Mouse (Mus musculus) A20 (cell line): ENCODE data around the gene Nfix.

Source experiments
- DNase-seq: peaks from one replicate; pipeline ENCODE4 v3.0.0-alpha.2; 2011; ENCODE audit warnings: low read depth, low spot score

Nfix gene

GRCm38 (mm10) chr8:84797971-84798370, 2.2 kb downstream of the Nfix start:
- DNase-seq, result no peak

DNA sequence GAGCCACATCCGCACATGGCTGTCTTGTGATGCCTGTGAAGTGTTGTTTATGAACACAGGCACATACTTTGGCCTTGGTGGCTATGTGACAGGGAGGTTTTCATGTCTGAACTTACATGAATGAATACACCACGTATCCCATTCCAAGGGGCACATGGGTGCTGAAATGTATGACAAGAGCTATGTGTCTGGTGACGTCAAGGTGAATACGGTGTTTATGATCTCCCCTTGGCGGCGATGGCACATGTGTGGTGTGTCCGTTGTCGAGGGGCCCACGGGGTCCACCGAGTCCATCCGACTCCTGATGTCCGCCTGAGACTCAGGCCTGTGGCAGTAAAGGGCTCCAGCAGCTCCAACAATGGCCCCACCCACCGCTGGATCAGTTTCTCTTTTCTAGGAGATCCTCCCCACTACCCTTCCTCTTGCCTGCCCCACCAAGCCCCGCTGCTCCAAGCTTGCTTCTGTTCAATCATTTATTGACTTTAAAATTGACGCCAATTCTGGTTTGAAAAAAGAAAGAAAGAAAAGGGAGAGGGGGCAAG, 2.8 kb downstream of the Nfix start:
- DNase-seq, result no peak

DNA sequence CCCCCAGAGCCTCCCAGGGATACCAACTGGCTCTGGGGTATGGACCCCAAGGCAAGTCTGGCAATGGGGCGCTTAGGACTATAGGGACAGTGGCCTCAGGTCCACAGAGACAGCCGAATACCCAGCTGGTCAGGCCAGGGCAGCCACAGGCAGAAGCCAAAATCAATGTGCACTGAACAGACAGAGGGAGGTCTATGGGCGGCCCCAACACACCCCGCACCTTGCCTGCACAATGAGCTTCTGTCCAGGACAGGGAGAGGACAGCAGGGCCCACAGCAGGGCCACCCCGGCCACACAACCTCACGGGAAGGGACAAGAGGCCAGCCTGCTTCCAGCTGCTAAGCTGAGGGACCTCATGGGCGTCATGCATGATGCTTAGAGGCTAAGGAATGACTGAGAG, 5.7 kb downstream of the Nfix start:
- no peak for DNase-seq

DNA sequence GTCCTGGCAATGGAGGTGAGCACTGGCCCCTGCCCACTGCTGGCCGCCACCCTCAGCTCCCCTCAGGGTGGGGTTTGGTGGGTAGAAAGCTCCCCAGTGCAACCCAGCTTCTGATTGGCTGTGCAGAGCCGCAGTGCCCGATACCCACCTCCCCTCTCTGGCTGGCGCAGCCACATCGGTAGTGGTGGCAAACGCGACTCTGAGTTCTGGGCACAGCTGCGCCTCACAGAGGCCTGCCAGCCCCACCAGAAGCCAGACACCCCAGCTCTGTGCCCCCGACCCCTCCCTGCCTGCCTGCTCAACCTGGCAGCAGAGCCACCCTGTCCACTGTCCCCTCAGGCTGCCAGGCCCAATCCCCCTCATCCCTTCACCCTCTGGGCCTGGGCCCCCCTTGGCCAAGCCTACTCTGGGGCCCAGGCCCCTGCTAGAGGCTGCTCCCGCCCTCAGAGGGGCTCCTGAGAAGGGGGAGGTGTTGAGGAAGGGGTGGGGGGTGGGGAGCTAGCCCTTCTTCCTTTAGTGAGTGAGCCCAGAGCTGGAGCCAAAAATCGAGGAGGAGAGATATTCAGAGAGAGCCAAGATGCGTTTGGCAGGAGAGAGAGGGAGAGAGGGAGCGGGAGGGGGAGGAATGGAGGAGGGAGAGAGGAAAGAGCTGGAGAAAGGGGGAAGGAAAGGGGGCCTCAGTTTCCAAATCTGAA, 6.2 kb downstream of the Nfix start:
- no peak for DNase-seq

DNA sequence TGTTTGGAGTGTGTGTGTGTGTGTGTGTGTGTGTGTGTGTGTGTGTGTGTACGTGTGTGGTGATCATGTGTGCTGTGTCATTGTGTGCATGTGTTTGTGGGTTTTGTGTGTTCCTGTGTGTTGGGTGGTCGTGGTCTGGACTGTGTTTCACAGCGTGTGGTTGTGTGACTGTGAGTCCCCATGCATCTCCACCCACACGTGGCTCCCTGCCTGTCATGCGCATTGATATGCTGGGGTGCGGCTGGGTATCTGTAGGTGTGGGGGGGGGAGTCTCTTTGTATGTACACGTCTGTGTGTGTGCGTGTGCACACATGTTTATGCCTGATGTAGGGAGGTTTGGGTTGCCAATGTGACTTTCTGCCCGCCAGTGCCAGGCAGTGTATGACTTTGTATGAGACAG, 7.0 kb downstream of the Nfix start:
- no peak for DNase-seq

- DNase-seq, result no peak
These were observed 7.7 kb downstream of the Nfix start for GRCm38 (mm10) chr8:84792429-84792947.

- no peak for DNase-seq
These were observed 9.6 kb downstream of the Nfix start for GRCm38 (mm10) chr8:84790537-84790936.

DNA sequence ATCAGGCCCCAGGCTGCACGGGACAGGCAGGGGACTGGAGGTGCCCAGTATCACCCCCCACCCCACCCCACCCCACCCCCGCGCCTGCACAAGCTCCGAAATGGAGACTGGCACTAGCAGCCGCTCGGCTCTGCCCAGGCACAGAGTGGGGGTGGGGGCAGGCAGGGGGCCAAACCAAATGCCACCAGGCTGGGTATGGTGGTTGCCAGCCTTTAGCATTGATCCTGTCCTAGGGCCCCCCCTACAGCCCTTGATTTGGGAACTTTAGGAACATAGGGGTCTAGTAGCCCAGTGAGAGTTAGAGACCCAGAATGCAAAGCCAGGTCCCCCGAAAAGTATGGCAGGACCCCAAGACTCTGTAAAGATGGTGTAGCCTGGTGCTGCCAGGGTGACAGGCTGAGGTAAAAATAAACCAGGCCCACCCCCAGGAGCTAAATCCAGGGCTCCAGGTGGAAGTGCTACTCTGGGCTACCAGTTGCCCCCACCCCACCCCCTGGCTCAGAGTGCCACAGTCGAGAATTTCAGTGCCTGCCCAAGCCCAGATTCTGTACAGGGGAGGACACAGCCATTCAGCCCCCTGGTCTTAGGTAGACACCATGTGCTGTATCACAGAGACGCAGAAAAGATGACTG, 10.2 kb downstream of the Nfix start:
- DNase-seq, result no peak

GRCm38 (mm10) chr8:84789345-84789744, 10.8 kb downstream of the Nfix start:
- no peak for DNase-seq

DNA sequence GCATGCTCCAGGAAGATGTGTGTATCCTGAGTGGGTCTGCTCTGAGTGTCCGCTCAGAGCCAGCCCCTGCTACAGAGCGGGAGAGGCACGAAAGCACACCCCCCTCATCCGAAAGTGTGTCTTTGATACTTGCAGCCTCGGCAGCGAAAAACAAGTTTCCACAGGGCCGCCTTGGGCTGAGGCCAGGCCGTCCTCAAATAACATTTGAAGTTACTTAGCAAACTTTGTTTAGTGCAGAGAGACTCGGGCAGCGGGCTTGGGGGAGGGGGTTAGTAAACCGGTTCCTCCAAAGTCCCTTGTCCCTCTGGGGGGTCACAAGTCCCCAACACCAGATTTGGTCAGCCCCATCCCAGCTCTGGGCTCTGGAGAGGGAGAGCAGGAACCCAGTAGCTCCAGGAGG, 11.2 kb downstream of the Nfix start:
- no peak for DNase-seq

DNA sequence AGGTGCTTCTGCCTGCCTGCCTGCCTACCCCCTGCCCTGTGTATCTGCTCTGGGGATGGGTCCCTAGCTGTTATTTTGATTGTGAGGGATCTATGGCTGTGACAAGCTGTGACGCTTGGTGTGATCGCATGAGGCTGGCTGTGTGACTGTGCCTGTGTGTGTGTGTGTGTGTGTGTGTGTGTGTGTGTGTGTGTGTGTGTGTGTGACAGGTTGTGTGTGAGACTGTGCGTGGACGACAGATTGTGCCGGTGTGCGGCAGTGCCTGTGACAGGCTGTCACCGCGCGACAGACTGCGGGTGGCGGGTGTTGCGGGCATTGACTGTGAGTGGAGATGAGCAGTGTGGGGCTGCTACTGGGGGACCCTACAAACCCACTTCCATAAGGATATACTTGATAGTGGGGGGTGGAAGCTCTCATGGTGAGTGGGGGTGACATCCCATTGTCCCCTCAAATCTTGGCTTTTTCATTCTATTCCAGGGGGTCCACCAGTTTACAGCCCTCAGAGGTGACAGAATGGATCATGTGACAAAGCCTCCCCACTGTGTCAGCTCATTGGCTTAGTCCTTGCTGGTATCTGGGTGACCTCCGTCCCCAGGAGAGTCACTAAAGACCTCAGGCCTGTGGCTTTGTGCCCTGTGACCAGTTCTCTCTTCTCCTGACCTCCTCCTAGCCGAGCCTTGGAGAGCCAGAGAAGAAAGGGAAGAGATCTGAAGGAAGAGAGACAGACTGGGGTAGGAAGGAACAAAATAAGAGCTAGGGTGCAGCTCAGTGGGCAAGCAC, 12.4 kb downstream of the Nfix start:
- no peak for DNase-seq

DNA sequence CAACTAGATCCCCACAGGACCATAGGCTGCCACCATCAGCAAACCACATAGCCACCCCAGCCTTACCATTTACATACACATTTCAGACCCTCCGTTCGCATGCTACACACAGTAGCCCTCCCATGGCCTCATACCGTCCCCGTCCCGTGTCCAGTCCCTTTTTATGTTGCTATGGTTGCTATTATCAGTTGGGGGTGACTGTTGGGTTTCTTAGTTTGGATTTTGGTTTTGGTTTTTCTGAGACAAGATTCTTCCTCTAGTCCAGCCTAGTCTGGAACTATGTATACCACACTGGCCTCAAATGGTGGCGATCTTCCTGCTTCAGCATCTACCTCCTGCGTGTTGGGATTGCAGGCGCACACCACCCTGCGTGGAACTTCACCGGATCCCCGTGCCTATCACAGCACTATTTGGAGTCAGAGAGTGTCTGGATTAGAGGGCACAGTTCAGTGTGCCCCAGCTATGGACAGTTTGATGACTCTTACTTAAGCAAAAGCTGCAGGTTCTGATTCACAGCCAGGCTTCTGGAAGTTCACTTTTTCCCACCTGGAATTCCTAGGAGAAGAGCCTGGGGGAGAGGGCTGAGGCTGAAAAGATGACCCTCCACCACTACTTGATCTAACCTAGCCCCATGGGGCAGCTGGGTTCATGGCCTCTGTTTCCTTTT, 13.2 kb downstream of the Nfix start:
- no peak for DNase-seq

DNA sequence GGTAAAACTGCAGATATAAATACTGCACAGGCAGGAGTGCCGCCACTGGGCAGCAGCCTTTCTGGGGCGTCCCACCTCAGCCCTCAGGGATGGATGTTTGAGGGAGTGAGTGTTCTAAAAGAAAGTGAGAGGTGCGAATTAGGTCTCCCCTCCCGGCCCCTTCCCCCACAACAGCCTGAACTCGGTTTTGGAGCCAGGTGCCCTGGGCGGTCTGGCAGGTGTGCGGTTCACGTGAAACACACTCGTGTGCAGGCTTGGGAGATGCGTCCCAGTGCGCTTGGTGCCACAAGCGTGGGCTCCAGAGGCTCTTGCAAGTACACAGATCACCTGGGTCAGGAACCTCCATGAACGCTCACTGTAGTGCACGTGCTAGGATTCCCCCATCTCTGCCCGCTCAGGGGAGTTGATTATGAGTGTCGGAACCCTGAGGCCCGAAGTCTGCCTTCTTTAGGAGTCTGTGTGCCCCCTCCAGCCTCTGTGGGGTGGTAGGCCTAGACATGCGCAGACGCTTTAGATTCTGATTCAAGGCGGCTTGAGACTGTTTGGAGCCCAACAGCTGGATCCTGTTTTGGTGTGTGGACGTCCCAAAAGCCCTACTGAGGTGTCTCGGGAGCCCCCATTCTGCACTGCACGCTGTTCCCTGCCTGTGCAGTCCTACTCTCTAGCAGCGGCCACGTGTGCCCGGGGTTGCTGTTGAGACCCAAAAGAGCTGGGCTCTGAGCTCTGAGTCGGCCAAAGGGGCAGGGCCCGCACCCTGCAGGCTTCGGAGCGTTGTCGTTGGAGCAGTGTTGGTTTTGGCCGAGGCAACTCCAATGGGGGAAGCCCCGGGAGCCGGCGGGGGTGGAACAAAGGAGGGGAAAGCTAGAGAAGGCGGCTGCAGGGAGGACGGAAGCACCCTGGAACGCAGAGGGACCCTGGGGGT, 14.1 kb downstream of the Nfix start:
- DNase-seq, result no peak

DNA sequence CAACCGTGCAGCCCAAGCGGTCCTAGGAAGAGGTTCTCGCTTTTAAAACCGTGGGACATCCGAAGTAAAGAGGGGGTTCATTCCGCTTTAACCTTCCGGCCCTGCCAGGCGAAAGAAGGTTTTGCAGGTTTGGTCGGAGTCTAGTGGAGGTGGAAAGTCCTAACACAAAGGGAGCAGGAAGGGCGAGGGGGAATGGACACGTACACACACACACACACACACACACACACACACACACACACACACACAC, 14.7 kb downstream of the Nfix start:
- DNase-seq, result no peak

DNA sequence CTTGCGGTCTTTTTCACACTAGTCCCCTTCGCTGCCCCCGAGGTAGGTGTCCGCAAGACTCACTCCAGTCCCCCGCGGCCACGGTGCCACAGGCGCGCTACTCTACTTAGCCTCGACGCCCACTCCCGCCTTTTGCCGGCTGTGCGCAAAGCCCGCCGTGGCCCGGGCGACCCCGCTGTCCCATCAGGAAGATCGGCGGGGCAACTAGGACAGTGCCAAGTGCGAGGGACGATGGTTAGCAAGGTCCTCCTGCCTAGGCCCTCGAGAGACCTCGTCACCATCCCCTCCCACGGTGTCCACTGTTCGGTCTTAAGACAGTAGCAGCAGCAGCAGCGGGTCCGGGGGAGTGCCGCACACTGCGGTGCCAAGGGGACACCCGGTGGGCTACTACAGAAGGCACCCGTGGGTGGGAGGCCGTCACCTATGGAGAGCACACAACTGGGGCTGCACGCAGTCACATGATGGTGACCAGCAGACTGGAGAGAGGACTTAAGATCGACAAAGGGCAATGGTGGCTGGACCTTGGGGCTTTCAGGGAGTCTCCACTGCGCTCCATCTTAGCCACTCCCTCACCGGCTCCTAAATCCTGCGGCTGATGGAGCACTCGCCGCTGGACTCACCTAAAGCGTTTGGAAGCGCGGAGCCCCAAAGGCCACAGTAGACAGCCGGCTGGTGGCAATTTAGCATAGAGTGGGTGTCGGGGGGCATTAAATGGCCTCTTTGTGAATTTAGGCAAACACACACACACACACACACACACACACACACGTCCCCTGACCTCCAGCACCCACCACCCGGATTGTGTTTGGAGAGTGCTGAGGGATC, 15.3 kb downstream of the Nfix start:
- DNase-seq, result no peak

DNA sequence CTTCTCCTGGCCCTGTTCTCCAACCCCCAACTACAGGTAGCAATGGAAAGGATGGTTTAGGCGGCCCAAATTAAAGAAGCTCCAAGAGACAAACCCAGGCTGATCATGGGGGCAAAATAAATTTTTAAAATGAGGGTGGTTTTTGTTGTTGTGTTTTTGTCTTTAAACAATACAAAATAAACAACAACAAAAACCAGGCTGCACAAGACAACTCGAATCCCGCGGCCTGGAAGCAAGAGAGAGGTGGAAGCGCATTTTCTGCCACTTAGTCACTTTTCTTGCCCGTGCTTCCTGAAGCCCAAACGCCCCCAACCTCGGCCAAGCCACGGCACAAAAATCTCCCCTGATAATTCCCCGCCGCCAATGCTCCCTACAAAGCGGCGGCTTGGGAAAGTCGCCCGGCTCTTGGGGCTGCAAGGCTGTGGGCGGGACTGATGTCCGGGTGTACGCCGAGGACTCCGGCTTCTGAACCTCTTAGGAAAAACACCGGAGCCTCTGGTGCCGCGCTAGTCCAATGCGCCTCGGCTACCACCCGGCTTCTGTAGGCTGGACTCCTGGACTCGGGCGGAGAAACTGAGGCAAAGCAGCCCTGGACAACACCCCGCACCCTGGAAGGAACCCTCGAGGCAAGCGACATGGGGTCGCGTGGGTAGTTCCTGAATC, 16.1 kb downstream of the Nfix start:
- DNase-seq, result no peak

GRCm38 (mm10) chr8:84783198-84783918, 16.8 kb downstream of the Nfix start:
- DNase-seq, result no peak

GRCm38 (mm10) chr8:84782680-84783079, 17.5 kb downstream of the Nfix start:
- no peak for DNase-seq
